Mouse (Mus musculus) left cerebral cortex, postnatal 14 days (tissue): ENCODE data around the gene Scaf1. TPM values are rescaled to one million over a fixed set of nuclear protein-coding genes. Genes with fewer than 3 reads are reported as not detected.
A peak's percentile ranks its signal among the peaks of the same experiment; 100 is the strongest.

ENCODE experiments used
- DNase-seq, 2 experiments: peaks; one replicate each; pipeline ENCODE4 v3.0.0; 2021 to 2022; ENCODE audit warnings: low spot score in 2 of 2, mixed read lengths in 1 of 2
- intact Hi-C: fragments of 180-260 bp; cut with DNase I; formaldehyde crosslinking; loops from one replicate; pipeline ENCODE4 v1.15.1; 2025
- microRNA-seq, 2 experiments: library from miRNA; unstranded; fragments of <30 nt; microRNA quantifications; one replicate each; pipeline ENCODE4 v1.2.0; 2022
- total RNA-seq, 2 experiments: library from RNA; stranded (reverse); gene quantifications; 2 replicates each; pipeline ENCODE4 v1.2.3; 2021

The Scaf1 gene
- total RNA-seq, 2 experiments from 2014 or later = 153 to 162 TPM

- DNase-seq = no peak
- intact Hi-C loops = no loop called here
Measured at GRCm38 (mm10) chr7:44966638-44967037, 49.5 kb downstream of the Scaf1 start.

- DNase-seq = no peak
- intact Hi-C loops = no loop called here
Measured at GRCm38 (mm10) chr7:44965975-44966374, 50.2 kb downstream of the Scaf1 start.

GRCm38 (mm10) chr7:44964990-44965389 is 51.2 kb downstream of the Scaf1 start:
- intact Hi-C loops = no loop called here
- DNase-seq = no peak

GRCm38 (mm10) chr7:44962831-44963230 is 53.3 kb downstream of the Scaf1 start:
- intact Hi-C loops = no loop called here
- peak in 1 of 2 experiments; percentile 1 for DNase-seq

GRCm38 (mm10) chr7:44962337-44962736 is 53.8 kb downstream of the Scaf1 start:
- DNase-seq = peak in 1 of 2 experiments; percentile 2
- intact Hi-C loops = no loop called here

GRCm38 (mm10) chr7:44960512-44960910 is 55.7 kb downstream of the Scaf1 start:
- no peak for DNase-seq

GRCm38 (mm10) chr7:44959874-44960511 is 56.2 kb downstream of the Scaf1 start:
- DNase-seq = no peak
- intact Hi-C loops = no loop called here

More at GRCm38 (mm10) chr7:44960512-44960910, 55.7 kb downstream of the Scaf1 start:
- intact Hi-C loops = no loop called here

- no peak for DNase-seq
- intact Hi-C loops = no loop called here
Measured at GRCm38 (mm10) chr7:44959281-44959680, 56.9 kb downstream of the Scaf1 start.

- DNase-seq = peak; percentile 57 to 75
- intact Hi-C loops = no loop called here
Measured at GRCm38 (mm10) chr7:44958208-44958607, 58.0 kb downstream of the Scaf1 start.

GRCm38 (mm10) chr7:44957183-44957835 is 58.9 kb downstream of the Scaf1 start:
- intact Hi-C loops = no loop called here
- DNase-seq = no peak

GRCm38 (mm10) chr7:44956266-44956665 is 59.9 kb downstream of the Scaf1 start:
- intact Hi-C loops = no loop called here
- DNase-seq = no peak

- no peak for DNase-seq
- intact Hi-C loops = loop anchor here (2.0 kb wide), 1 partner anchor 27 kb away; the partner anchor contains the start of gene Ap2a1
Measured at GRCm38 (mm10) chr7:44955628-44956027, 60.5 kb downstream of the Scaf1 start.

GRCm38 (mm10) chr7:44954091-44954885 is 61.9 kb downstream of the Scaf1 start:
- intact Hi-C loops = loop anchor here (2.0 kb wide), 1 partner anchor 25 kb away; the partner anchor contains the start of gene Ap2a1

GRCm38 (mm10) chr7:44953561-44953960 is 62.6 kb downstream of the Scaf1 start:
- intact Hi-C loops = no loop called here
- no peak for DNase-seq

More at GRCm38 (mm10) chr7:44954091-44954885, 61.9 kb downstream of the Scaf1 start:
- no peak for DNase-seq

Small RNAs within 50 kb of the gene (microRNA-seq; reads per million reads assigned to microRNA genes)
- 2.4 to 3.0 reads per million in 2 experiments for gene Mir7054

Other genes with a start within 250 kb of the Scaf1 start
- gene Nup62, start 200.3 kb downstream of the Scaf1 start, total RNA-seq = 10 to 100 TPM; 33.0 to 37.1 TPM
- 1 to 10 TPM; 2.3 to 3.1 TPM for gene Il4i1, start 200.0 kb downstream of the Scaf1 start, total RNA-seq
- gene Atf5, start 199.7 kb downstream of the Scaf1 start, total RNA-seq = 10 to 100 TPM; 24.4 to 25.1 TPM
- gene Akt1s1, start 167.4 kb downstream of the Scaf1 start, total RNA-seq = 10 to 100 TPM; 80.8 to 81.1 TPM
- 10 to 100 TPM; 48.3 to 58.7 TPM for gene Tbc1d17, start 167.3 kb downstream of the Scaf1 start, total RNA-seq
- gene Pnkp, start 159.2 kb downstream of the Scaf1 start, total RNA-seq = 10 to 100 TPM; 26.1 to 28.7 TPM
- gene Ptov1, start 146.6 kb downstream of the Scaf1 start, total RNA-seq = 100 to 1,000 TPM; 263 to 271 TPM
- gene Med25, start 123.7 kb downstream of the Scaf1 start, total RNA-seq = 100 to 1,000 TPM in 1 of 2 experiments, 10 to 100 TPM in 1; 92.5 to 103 TPM
- 10 to 100 TPM; 20.4 to 22.9 TPM for gene Fuz, start 120.3 kb downstream of the Scaf1 start, total RNA-seq
- 100 to 1,000 TPM; 381 to 392 TPM for gene Ap2a1, start 86.9 kb downstream of the Scaf1 start, total RNA-seq
- 1 to 10 TPM; 2.6 to 2.8 TPM for gene Tsks, start 73.2 kb downstream of the Scaf1 start, total RNA-seq
- 100 to 1,000 TPM in 1 of 2 experiments, 10 to 100 TPM in 1; 97.4 to 101 TPM for gene Cpt1c, start 41.5 kb downstream of the Scaf1 start, total RNA-seq
- 100 to 1,000 TPM; 166 to 183 TPM for gene Prmt1, start 29.8 kb downstream of the Scaf1 start, total RNA-seq
- gene Irf3, start 18.7 kb downstream of the Scaf1 start, total RNA-seq = 10 to 100 TPM; 26.7 to 30.4 TPM
- 1 to 10 TPM; 2.7 to 3.3 TPM for gene Bcl2l12, start 17.7 kb downstream of the Scaf1 start, total RNA-seq
- 10 to 100 TPM; 11.4 to 13.0 TPM for gene Rras, start 1.6 kb upstream of the Scaf1 start, total RNA-seq
- 10 to 100 TPM; 61.4 to 65.7 TPM for gene Prr12, start 36.5 kb upstream of the Scaf1 start, total RNA-seq
- 10 to 100 TPM; 52.4 to 54.1 TPM for gene Nosip, start 46.1 kb upstream of the Scaf1 start, total RNA-seq
- gene Prrg2, start 46.3 kb upstream of the Scaf1 start, total RNA-seq = 1 to 10 TPM; 6.6 to 7.1 TPM
- gene Rcn3, start 75.9 kb upstream of the Scaf1 start, total RNA-seq = 1 to 10 TPM; 7.5 to 7.8 TPM
- 10 to 100 TPM; 21.0 to 22.8 TPM for gene Fcgrt, start 87.5 kb upstream of the Scaf1 start, total RNA-seq
- gene Rps11, start 108.1 kb upstream of the Scaf1 start, total RNA-seq = 100 to 1,000 TPM; 402 to 406 TPM
- 100 to 1,000 TPM; 608 to 639 TPM for gene Rpl13a, start 112.4 kb upstream of the Scaf1 start, total RNA-seq
- gene Gm45713, start 119.9 kb upstream of the Scaf1 start, total RNA-seq = not detected
- 1 to 10 TPM; 2.4 to 3.2 TPM for gene Flt3l, start 120.1 kb upstream of the Scaf1 start, total RNA-seq
- 10 to 100 TPM; 46.9 to 48.4 TPM for gene Pih1d1, start 137.9 kb upstream of the Scaf1 start, total RNA-seq
- 10 to 100 TPM; 10.7 to 13.5 TPM for gene Aldh16a1, start 138.2 kb upstream of the Scaf1 start, total RNA-seq
- 1,000 to 10,000 TPM; 1,570 to 1,628 TPM for gene Slc17a7, start 147.6 kb upstream of the Scaf1 start, total RNA-seq
- gene Gfy, start 163.2 kb upstream of the Scaf1 start, total RNA-seq = under 1 TPM in 1 of 2 experiments, not detected in 1; 0.18 TPM
- not detected for gene Pth2, start 164.6 kb upstream of the Scaf1 start, total RNA-seq
- 1 to 10 TPM; 3.0 to 3.5 TPM for gene Ccdc155, start 188.5 kb upstream of the Scaf1 start, total RNA-seq
- gene Dkkl1, start 195.8 kb upstream of the Scaf1 start, total RNA-seq = 10 to 100 TPM; 13.7 to 17.3 TPM
- gene Tead2, start 199.4 kb upstream of the Scaf1 start, total RNA-seq = 1 to 10 TPM; 5.6 to 6.1 TPM
- gene Cd37, start 222.8 kb upstream of the Scaf1 start, total RNA-seq = 1 to 10 TPM; 3.4 to 4.0 TPM
- 1 to 10 TPM in 1 of 2 experiments, under 1 TPM in 1; 0.97 to 1.1 TPM for gene Slc6a16, start 224.7 kb upstream of the Scaf1 start, total RNA-seq